Mouse (Mus musculus) regulatory T cell (primary cell): ENCODE data around the gene Snx33.
"Not testable (repeated sequence)": the region's sequence is repeated elsewhere in the genome, so short reads cannot be mapped to it uniquely, and the experiment has no call there.

Experiments used
- in situ Hi-C: fragments of 300-600 bp; cut with MboI, MseI; formaldehyde crosslinking; loops from one replicate; pipeline ENCODE4 v1.15.1; 2025; ENCODE audit warnings: high pct_unique_total_duplicates

Gene Snx33

DNA sequence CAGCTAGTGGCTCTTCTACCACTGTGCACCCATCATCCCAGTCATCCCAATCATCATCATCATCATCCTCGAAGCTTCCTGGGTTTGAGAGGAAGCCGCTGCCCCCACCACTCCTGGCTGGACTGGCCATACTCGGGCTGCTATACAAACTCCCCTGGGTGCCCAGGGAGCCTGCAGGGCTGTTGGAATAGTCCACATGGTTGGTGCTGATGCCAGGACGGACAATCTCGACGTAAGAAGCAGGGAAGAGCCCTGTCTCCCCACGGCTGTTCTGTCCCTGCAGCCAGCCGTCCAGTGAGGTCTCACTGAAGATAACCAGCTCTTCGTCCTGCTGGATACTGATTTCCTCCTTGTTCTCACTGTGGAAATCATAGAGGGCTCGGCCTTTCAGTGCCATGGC, 1.8 kb downstream of the Snx33 start:
- in situ Hi-C loops = loop anchor here (25.0 kb wide), 1 partner anchor 211 kb away; the partner anchor contains the start of genes Man2c1 and Neil1

DNA sequence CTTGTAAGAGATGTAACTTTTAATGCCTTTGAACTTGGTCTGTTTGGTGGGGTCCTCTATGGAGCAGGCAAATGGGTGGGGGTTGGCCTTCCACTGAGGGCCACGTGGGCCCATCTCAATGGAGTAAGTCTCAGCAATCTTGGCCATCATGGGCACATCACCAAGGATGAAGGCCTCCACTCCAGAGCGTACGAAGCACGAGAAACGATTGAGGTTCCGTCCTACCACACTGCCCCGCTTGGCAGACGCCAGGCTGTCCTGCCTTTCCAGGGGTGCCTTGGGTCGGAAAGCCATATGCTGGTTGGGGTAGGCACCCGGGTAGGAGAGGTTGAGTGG, 2.2 kb downstream of the Snx33 start:
- in situ Hi-C loops = loop anchor here (25.0 kb wide), 1 partner anchor 211 kb away; the partner anchor contains the start of genes Man2c1 and Neil1

DNA sequence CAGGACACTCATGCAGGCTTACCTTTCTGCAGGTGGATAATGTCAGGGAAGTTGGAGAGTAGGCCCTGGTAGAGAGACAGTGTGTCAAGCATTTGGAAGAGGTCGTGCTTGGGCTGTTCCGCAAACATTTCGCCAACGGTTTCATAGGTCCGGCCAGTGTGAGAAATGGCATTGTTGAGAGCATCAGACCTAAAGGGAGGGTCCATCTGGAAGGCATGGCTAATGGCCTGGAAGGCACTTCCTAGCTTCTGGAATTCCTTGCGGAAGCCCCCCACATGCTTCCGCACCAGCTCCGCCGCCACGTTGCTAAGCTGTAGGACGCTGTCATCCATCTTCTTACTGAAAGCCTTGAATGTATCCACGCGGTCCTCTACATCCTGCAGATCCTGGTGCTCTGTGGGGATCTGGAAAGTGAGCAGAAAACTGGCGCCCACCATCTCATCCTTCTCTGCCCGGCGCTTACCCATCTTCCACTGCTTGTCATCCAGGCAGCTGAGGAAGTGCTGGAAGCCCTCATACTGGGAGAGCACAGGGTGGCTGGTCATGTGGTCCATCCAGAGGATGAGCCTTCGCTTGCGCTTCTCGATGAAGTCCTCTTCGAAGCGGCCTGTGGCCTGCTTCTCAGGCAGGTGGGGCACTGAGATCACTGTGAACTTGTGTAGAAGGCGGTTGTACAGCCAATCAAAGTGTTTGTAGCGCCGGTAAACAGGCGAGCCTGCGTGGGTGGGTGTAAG, 2.7 kb downstream of the Snx33 start:
- in situ Hi-C loops = loop anchor here (25.0 kb wide), 1 partner anchor 212 kb away; the partner anchor contains the start of genes Man2c1 and Neil1

DNA sequence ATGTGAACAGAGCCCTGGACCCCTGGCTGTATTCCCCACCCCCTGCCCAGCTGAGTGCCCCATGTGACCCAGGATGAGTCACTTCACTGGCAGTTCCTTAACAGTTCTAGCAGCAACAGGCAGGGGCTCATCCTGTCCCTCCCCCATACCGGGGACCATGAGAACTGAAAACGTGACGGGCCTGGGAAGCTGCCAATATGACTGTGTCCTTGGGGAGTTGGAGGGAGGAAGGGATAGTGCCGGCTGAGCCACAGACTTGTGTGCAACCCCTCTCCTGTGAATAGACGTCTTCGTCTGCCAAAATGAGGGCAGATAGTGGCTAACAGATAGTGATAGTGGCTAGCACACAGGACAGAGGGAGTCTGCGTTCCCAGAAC, 3.5 kb downstream of the Snx33 start:
- in situ Hi-C loops = loop anchor here (25.0 kb wide), 1 partner anchor 213 kb away; the partner anchor contains the start of genes Man2c1 and Neil1

DNA sequence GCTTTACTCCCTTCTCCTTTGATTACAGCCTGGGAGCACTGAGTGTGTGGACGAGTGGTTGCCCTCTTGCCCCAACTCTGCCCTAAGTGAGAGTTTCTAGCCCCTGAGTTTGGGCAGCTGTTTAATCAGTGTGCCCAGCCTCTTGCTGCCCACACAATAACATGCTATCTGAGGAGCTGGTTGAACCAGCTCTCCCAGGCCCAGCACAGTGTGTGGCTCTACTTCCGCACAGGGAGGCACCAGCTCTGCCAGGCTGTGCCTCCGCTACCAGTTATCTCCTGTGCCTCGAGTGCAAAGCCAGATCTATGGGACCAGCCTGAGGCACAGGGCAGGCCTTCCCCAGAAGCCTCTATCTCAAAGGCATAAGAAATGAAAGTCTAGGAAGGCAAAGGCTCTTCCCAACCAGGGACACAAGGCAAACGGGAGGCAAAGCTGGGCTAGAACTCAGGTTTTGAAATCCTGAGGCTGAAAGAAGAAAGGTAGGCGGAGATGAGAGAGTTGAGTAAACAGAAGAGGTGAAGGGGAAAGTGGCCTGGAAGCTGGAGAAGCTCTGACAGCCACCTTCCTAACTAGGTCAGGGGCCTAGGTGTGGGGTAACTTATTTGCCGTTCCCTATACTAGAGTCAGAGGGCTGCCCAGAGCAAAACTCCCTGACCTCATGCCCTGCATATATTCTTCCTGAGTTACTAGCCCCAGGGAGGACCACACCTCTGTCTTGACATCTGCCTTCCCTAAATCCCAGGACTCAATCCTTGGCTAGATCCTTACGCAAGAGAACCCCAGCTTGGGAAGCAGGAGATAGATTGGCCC, 4.1 kb downstream of the Snx33 start:
- in situ Hi-C loops = no loop called here

DNA sequence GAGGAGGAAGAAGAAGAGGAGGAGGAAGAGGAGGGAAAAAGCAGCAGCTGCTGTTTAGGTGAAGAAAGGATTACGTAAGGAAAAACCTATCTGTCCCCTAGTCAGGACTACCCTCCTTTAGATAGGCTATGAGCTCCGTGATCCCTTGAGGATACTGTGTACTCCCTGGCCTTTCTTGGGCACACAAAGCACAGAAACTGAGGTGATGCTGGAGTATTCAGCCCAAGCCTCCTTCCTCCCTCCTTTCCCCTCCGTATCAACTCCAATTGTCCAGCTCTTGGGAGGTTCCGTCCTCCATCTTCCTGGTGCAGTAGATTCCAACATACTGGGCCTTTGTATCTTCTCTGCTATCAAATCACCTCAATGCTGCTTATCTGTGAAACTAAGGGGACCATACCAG, 5.4 kb downstream of the Snx33 start:
- in situ Hi-C loops = no loop called here

DNA sequence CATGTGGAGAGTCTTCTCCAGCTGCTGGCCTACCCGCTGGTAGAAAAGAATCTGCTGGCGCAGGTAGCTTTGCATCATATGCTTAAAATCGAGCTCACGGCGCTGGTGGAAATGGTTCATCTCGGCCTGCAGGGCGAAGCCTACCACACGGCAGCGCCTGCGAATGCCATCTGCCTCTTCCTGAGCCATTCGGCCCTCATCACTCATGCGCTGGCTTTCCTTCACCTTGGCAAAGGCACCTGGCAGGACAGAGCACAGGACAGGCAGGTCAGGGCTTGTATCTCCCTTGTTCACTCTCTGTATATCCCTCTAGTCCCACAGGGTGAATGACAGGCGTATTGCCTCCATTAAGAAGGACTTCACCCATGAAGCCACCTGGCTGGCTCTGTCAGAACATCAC, 9.7 kb downstream of the Snx33 start:
- in situ Hi-C loops = no loop called here

DNA sequence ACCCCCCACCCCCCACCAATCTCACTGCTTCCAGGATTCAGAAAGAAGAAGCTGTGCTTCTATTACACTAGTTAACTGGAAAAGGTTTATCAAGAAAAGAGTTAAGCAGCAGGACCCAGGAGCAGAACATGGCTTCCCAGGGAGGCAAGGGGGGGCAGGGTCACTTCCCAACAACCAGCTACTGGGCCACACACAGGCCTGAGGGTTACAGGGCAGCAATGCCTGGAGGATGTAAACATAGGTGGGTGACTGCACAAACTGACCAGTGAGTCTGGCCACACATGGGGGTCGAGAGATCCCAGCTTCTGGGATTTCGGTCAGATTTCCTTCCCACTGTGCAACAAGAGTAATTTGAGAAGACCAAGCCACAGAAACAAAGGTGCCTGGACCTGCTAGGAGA, 11.0 kb downstream of the Snx33 start:
- in situ Hi-C loops = no loop called here

DNA sequence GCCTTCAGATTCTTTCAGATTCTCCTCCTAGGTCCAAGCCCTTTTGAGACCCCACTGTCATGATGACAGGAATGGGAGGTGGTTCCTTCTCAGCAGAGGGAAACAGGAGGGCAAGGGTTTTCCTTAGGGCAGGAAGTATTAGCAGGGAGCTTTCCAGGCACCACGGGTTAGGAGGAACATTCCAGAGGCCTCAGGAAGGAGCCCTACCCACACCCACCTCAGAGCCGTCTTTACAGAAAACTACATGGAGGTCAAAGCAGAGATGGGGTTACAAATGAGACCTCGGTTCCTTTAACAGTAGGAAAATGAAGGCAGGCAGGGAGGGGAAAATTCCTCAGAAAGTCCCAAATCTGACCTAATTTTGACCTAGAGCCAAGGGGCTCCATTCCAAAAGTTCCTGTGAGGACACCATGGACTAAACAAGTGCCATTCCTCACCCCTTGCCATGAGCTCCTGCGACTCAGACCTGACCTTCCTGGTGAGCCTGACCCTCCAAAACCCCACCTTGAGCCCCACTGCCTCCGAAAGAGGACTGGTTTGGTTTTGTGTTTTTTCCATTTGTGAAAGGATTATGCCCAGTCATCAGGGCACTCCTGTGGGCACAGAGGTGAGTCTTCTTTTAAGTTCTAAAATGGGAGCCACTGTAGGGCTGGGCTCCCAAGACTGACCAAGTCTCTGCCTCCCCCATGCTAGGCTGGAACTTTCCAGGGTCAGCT, 12.3 kb downstream of the Snx33 start:
- in situ Hi-C loops = no loop called here

DNA sequence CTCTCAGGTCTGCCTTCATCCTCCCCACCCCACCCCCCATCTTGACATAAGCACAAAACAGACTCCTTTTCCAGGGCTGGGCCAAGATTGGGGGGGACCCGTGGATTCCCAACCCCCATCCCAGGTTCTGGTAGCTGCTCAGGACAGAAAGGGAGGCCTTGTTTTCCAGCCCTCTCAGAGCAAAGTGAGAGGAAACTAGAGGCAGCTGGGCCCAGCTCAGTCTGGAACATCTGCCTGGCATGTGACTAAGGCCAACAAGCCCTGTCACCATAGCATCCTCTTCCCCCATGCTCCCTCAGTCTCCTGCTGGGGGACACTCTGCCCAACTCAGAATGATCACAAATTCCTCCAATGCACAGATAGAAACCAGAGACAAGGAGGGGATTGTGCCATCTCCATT, 13.1 kb downstream of the Snx33 start:
- in situ Hi-C loops = no loop called here

DNA sequence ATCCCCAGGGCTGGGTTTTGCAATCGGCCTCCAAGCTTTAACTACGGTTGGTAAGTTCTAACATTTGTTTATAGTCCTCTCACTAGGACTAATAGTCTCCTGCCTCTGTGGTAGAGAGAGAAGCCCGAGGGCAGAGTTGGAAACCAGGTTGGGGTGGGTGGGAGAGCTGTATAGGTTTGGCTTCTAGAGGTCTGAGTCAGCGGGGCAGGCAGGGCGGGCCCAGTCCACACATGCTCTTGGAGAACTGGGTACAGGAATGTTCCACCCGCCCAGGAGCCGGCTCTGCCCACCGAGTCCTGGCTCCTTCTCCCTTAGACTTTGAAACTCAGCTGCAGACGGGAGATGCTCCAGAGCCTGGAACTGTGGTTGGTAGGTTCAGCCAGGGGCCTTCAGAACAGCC, 14.2 kb downstream of the Snx33 start:
- in situ Hi-C loops = no loop called here

DNA sequence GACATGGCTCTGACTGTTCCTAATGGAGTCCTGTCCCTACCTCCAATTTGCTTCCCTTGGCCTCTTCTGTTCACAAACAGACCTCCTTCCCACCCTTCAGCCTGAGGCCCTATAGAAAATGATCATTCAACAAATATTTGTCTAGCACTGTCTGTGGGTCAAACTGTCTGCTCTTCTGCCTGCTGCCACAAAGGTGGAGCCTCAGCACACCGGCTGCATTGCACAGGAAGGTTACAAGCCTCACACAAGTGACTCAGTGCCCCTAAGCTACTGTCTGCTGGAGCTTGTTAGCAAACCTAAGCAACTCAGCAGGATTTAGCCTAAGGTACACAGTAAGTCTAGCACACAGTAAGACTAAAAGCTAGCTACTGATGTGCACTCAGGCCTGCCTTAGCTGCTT, 17.2 kb downstream of the Snx33 start:
- in situ Hi-C loops = no loop called here

DNA sequence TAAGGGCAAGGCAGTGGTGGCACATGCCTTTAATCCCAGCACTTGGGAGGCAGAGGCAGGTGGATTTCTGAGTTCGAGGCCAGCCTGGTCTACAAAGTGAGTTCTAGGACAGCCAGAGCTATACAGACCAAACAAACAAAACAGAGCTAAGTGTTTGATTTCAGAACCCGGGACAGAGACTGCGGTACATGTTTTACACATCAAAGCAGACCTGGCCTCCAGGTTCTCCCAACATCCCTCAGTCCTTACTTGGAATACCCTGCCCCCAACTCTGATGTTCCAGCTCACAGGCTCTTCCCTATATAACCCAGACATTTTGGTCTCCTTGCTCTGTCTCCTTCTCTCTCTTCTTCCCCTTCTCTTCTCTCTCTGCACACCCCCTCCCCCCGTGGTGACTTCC, 18.2 kb downstream of the Snx33 start:
- in situ Hi-C loops = not testable (repeated sequence)

DNA sequence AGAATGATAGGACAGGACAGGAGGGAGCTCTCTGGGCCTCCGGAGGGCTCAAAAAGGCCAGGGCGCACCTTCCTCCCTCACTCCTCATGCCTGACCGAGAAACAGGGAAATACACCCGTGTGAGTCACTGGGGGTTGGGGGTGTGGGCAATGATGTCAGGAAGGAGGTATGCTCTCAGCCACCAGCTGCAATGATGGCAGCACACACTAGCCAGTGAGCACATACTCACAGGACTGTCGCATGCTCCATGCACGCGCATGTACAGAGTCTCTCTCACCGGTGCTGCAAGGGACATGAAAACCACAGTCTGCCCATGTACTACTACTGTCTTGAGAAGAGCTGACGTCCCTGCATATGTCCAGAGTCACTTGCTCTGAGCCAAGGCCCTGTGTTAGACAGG, 20.6 kb downstream of the Snx33 start:
- in situ Hi-C loops = no loop called here

DNA sequence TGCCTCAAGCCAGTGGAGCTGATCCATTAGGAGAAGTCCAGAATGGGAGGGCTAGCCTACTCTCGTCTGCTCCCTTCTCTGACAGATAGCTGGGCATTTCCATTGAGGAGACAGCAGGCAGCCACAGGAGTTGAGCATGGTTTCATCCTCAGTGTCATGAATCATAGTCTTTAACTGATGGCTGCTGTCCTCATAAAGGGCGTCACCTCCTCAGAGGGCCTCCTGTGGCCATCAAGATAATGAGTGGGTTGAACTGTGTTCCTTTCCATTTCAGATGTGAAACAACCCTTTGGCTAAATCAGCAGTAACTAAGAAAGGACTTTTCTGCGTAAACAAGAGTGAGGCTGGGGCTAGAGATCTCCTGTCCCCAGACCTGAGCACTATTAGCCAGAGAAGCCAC, 24.5 kb downstream of the Snx33 start:
- in situ Hi-C loops = no loop called here

DNA sequence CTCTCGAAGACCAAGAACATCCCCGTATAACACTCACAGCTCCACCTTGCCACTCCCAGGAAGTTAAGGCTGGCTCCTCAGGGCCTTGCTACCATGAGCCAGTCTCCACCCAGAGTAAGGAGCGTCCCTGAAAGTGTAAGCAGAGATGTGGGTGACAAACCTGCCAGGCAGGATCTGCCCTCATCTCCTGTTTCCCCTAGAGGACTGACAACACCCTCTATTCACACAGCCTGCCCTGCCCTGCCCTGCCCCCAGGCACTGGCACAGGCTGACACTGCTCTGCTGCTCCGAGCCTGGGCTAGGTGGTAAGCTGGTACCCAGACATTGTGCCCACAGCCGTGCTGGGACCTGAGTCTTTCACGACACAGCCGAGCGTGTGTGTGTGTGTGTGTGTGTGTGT, 27.0 kb downstream of the Snx33 start:
- in situ Hi-C loops = no loop called here

DNA sequence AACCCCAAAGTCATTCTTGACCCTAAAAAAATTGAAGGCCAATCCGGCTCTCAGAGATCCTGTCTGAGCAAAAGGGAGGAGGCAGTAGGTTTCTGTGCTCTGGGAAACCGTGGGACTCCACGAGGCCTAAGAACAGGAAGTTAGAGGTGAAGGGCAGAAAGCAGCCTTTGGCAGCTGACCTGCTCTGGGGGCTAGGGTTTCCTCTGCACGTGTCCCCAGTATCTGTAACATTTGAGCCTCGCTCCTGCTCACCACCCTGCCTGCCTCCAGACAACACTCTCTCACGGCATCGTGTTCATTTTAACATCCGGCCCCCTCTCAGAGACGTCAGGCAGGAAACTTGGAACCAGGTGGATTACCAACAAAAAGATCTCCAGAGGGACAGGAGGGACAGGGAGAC, 27.6 kb downstream of the Snx33 start:
- in situ Hi-C loops = no loop called here

DNA sequence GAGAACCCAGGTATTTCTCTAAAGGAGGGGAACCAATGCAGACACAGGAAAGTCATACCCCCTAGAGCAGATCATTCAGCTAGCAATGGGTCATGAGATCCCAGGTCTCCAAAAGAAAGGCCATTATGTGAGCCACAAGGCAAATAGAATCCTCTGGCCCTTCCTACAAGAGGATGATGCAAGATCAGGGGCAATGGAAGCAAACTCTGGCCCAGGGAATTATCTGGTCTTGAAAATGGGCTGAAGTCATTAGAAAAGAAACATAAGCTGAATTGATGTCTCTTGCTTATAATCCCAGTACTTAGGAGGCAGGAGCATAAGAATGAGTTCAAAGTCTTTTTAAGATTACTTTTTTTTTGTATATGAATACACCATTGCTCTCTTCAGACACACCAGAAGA, 28.1 kb downstream of the Snx33 start:
- in situ Hi-C loops = no loop called here

DNA sequence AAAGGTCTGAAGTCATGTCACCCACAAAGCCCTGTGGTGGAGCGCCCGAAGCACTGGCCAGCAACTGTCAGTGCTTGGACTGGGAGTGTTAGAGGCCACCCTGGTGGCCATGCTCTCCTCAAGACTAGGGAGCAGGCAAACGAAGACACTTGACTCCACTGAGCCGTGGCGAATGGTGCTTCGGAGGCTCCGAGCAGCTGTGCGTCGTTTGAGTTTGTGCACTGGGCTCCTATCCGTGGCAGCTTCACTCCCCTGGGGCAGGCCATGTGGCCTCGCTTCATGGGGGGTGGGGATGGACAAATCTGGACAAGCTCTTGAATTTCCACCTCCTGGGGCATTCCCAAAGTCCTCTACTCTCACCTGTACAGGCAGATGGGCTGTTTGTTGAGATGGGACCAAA, 28.8 kb downstream of the Snx33 start:
- in situ Hi-C loops = no loop called here

DNA sequence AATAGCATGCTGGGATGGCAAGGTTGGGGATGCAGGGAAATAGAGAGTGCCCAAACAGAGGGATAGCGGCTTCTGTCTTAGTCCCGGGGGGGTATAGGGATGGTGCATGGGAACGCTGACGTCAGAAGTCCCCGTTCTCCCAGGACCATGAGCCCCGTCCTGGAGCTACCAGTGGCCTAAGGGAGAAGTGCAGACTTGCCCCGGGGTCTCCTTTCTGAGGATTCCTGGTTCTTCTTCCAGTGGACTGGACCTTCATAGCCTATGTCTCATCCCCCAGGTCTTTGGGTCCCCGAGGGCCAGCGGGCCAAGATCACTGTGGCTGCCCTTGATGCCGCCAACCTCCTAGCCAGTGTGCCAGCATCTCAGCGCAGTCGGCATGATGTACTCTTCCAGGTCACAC, 31.4 kb downstream of the Snx33 start:
- in situ Hi-C loops = no loop called here

DNA sequence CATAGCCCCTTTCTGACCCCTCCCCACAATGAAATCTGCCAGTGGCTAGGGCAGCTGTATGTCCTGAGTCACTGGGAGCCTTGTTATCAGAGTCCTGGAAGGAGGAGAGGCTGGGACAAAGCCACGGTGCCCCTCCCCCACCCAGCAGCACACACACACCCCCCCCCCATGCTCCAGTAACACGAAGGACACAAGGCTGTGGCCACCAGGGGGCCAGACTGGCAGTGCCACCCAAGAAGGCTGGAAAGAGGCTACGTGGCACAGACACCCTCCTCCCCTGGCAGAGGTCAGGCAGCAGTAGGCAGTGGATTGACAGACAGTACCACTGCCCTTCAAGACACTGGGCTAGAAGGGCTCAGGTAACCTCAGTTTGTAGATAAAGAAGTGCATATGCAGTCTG, 34.2 kb downstream of the Snx33 start:
- in situ Hi-C loops = no loop called here

DNA sequence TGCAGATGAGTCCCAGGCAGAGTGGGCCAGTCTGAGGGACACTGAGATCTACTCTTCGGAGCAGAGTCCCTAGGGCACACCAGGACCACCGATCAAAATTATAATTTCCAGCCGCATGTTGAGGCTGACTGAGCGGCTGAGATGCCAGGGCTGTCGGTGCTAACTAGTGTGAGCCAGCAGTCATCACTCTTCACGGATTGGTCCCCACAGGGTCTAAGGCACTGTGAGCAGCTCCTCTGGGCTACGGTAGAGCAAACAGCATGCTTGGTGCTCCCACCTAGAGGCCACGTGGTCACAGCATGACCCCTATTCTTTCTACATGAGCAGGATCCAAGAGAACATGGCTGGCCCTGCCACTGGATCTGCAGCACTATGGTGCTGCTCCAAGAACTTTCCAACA, 34.9 kb downstream of the Snx33 start:
- in situ Hi-C loops = no loop called here

DNA sequence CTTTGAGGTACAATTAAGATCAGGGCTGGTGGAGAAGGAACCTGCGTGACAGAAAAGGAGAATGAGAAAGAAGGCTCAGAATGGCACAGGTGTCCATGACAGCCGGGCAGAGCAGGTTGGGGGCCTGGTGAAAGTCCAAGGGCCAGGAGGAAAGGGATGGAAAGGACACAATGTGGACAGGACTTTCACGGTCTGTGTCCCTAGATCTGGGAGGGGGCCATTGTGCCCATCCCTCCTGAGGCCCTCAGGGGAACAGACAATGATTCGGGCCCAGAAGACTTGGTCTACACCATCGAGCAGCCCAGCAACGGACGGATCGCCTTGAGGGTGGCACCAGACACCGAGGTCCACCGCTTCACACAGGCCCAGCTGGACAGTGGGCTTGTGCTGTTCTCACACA, 36.1 kb downstream of the Snx33 start:
- in situ Hi-C loops = no loop called here
